Mouse (Mus musculus) olfactory bulb, adult 2 months (tissue): ENCODE measurements around the gene Lrpprc. TPM values are rescaled to one million over a fixed set of nuclear protein-coding genes. Genes with fewer than 3 reads are reported as not detected.
A peak's percentile ranks its signal among the peaks of the same experiment; 100 is the strongest.

Experiments used
- H3K27ac ChIP-seq: fragments of 200-500 bp; 2 replicates; pipeline ENCODE4 v1.5.1; 2012; ENCODE audit warnings: low read depth, low read length; ENCODE audit not compliant: insufficient read depth
- H3K4me1 ChIP-seq: fragments of 200-500 bp; 2 replicates; pipeline ENCODE4 v1.6.1; 2012; ENCODE audit warnings: low read length; ENCODE audit not compliant: control insufficient read depth, insufficient read depth
- H3K4me3 ChIP-seq: fragments of 200-500 bp; 2 replicates; pipeline ENCODE4 v1.5.1; 2012; ENCODE audit warnings: mild to moderate bottlenecking, low read depth, low read length, moderate library complexity; ENCODE audit not compliant: insufficient read depth
- CTCF ChIP-seq: fragments of 200-500 bp; IDR thresholded peaks from 2 replicates; pipeline ENCODE4 v1.5.1; 2012; ENCODE audit warnings: low read depth, mild to moderate bottlenecking, low read length, moderate library complexity; ENCODE audit not compliant: insufficient read depth
- POLR2A ChIP-seq: fragments of 200-500 bp; IDR thresholded peaks from 2 replicates; pipeline ENCODE4 v1.6.1; 2012; ENCODE audit warnings: mild to moderate bottlenecking, low read depth, low read length, moderate library complexity; ENCODE audit not compliant: insufficient read depth
- WGBS: fragments of 180-500 bp; shearing (Covaris S2); methylation state at CpG from one replicate; pipeline ENCODE4 v1.1.7; 2018; 5-methylcytosine and 5-hydroxymethylcytosine counted together
- polyA plus RNA-seq: library from polyadenylated mRNA; stranded (reverse); fragments of >200 nt; gene quantifications from 2 replicates; pipeline ENCODE4 v1.2.4, GENCODE M21; 2012; ENCODE audit warnings: low replicate concordance; ENCODE audit not compliant: missing spikeins, insufficient read depth, insufficient read length

The Lrpprc gene
- polyA plus RNA-seq, 1 experiment = not detected

- Histone ChIP-seq H3K4me3 (no peak overlapping the region), H3K4me1 (peaks cover 5% of the 10 kb centered on the region), H3K27ac (no peak overlapping the region)
- TF ChIP-seq POLR2A = no peak
- no peak for TF ChIP-seq CTCF
- WGBS = 70% methylated on average over 8 of the region's 8 CpGs
Observed at GRCm38 (mm10) chr17:84751630-84752191, 38.9 kb downstream of the Lrpprc start.

- H3K4me1 ChIP-seq = peaks cover 5% of the 10 kb centered on the region
- no peak overlapping the region for H3K4me3 ChIP-seq
- WGBS = 59% methylated on average over 4 of the region's 4 CpGs
- H3K27ac ChIP-seq = no peak overlapping the region
- no peak for TF ChIP-seq POLR2A
- no peak for TF ChIP-seq CTCF
Observed at GRCm38 (mm10) chr17:84750130-84750529, 40.5 kb downstream of the Lrpprc start.

- TF ChIP-seq POLR2A (no peak), CTCF (no peak)
- Histone ChIP-seq H3K4me3 (no peak overlapping the region), H3K4me1 (peaks cover 5% of the 10 kb centered on the region), H3K27ac (no peak overlapping the region)
- WGBS = 23% methylated on average over 8 of the region's 8 CpGs
Observed at GRCm38 (mm10) chr17:84749297-84749696, 41.3 kb downstream of the Lrpprc start.

GRCm38 (mm10) chr17:84748152-84748682 lies 42.4 kb downstream of the Lrpprc start:
- H3K27ac ChIP-seq = peak overlapping the region; percentile 62
- 80% methylated on average over 9 of the region's 9 CpGs for WGBS

GRCm38 (mm10) chr17:84747212-84747611 lies 43.4 kb downstream of the Lrpprc start:
- no peak overlapping the region for H3K4me3 ChIP-seq
- H3K4me1 ChIP-seq = peaks cover 8% of the 10 kb centered on the region
- H3K27ac ChIP-seq = peak overlapping the region; percentile 66
- 39% methylated on average over 6 of the region's 6 CpGs for WGBS
- no peak for TF ChIP-seq POLR2A

More at GRCm38 (mm10) chr17:84748152-84748682, 42.4 kb downstream of the Lrpprc start:
- H3K4me1 ChIP-seq = peaks cover 7% of the 10 kb centered on the region
- no peak overlapping the region for H3K4me3 ChIP-seq
- TF ChIP-seq POLR2A (no peak), CTCF (no peak)

- whole genome bisulfite sequencing = 67% methylated on average over 9 of the region's 9 CpGs
- no peak overlapping the region for H3K27ac ChIP-seq
- TF ChIP-seq POLR2A = no peak
Observed at GRCm38 (mm10) chr17:84745001-84745400, 45.6 kb downstream of the Lrpprc start.

GRCm38 (mm10) chr17:84744256-84744655 lies 46.3 kb downstream of the Lrpprc start:
- no peak overlapping the region for H3K4me3 ChIP-seq
- WGBS = 90% methylated on average over 4 of the region's 4 CpGs
- H3K27ac ChIP-seq = no peak overlapping the region
- TF ChIP-seq POLR2A (no peak), CTCF (no peak)
- peaks cover 8% of the 10 kb centered on the region for H3K4me1 ChIP-seq

More at GRCm38 (mm10) chr17:84745001-84745400, 45.6 kb downstream of the Lrpprc start:
- Histone ChIP-seq H3K4me1 (peaks cover 8% of the 10 kb centered on the region), H3K4me3 (no peak overlapping the region)

- no peak for TF ChIP-seq CTCF
- no peak for TF ChIP-seq POLR2A
- H3K4me1 ChIP-seq = peaks cover under 1% of the 10 kb centered on the region; the same call in 1 of the 2 replicates
- WGBS = 79% methylated on average over 9 of the region's 9 CpGs
Observed at GRCm38 (mm10) chr17:84738073-84738797, 52.4 kb downstream of the Lrpprc start.

GRCm38 (mm10) chr17:84736719-84737118 lies 53.9 kb downstream of the Lrpprc start:
- Histone ChIP-seq H3K27ac (no peak overlapping the region), H3K4me1 (no peaks in the 10 kb centered on the region), H3K4me3 (no peak overlapping the region)
- WGBS = 85% methylated on average over 9 of the region's 9 CpGs
- no peak for TF ChIP-seq POLR2A
- TF ChIP-seq CTCF = no peak

More at GRCm38 (mm10) chr17:84738073-84738797, 52.4 kb downstream of the Lrpprc start:
- Histone ChIP-seq H3K27ac (no peak overlapping the region), H3K4me3 (no peak overlapping the region)
